Mouse (Mus musculus): ENCODE results near the gene Chd2.

DNA sequence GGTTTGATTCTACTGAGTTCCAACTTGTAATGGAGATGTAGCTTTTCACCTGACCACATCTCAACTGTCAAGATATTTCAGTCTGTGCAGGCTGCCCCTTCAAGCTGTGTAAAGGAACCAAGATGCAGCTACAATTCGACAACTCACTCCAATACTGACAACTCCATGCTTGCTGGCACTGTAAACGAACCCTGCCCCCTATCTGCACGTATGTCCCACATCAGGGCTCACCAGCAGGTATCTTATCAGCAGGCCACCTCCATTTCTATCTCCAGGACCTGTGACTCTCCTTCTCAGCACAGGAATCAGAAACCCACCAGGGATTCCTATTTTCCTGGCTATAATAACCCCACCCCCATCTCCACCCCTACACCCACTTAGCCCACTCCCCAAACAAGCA, 113.1 kb downstream of the Chd2 start:
- TF ChIP-seq CTCF (IDR thresholded peaks at IDR 0.05; ENCODE audit: extremely low read depth, insufficient read length, insufficient replicate concordance, low read depth, low read length) (no peak), POLR2A (IDR thresholded peaks at IDR 0.05; ENCODE audit: low read depth, low read length) (no peak)

All from small intestine, adult 2 months (tissue).